Mouse (Mus musculus) layer of hippocampus, adult 9-10 months (tissue): Measurements from ENCODE around the gene Mindy1.

Source experiments
- DNase-seq: peaks from one replicate; pipeline ENCODE4 v3.0.0; 2022; ENCODE audit warnings: low spot score

Mindy1 gene

DNA sequence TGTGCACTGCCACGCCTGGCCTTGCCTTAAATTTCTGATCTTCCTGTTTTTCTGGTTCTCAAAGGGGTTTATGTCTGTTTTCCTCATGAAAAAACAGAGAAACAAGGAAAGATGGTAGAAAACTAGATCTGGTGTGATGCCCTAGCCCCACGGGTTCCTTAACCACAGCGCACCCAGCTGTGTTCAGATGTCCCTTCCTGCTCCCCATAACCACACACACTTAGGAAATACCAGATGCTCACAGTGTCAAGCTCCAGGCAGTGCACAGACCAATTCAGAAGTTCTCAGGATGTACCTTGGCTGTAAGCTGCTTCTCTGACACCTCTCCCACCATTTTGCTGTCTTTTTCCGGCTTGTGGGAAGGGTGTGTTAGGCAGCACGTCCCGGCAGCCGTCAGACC lies 13.2 kb downstream of the Mindy1 start:
- no peak for DNase-seq

DNA sequence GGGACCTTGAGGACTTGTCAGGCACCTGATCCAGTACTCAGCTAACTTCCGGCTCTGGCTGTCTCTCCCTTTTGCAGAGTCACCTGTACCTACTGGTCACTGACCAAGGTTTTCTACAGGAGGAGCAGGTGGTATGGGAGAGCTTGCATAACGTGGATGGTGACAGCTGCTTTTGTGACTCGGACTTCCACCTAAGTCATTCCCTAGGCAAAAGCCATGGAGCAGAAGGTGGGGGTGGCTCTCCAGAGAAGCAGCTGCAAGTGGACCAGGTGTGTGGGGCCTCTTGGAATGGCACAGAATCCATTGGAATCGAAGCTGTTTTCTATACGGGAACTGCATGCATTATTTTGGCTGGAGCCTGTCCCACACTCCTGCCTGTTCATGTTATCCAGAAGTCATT lies 13.6 kb downstream of the Mindy1 start:
- no peak for DNase-seq

DNA sequence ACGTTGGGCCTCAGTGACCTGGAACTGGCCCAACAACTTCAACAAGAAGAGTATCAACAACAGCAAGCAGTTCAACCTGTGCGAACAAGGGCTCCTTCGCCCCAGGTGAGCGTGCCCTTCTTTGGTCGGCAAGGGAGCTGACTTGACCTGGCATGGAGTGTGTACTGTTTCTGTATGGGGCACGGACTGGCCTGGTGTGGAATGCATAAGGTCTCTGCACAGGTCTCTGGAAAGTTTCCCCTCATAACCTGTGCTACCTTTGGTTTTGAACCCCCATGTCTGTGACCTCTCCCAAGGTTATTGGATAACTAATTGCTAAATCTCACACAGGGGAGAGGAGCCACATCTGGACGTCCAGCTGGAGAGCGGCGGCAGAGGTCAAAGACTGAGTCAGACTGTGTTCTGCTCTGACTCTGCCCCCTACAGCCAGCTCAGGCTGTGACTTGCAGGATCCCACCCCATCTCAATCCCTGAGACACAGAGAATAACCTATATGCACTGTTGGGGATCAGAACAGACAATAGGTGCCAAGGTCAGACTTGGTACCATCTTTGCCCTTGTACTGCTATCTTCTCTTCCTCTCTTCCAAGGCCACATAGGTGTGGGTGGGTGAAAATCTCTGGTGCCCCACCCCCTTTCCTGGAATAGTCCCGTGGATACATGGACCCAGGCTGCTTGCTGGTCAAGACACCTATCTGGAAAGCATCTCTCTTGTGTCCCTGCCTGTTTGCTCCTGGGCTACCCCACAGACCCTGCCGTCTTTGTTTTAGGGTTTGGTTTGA lies 14.4 kb downstream of the Mindy1 start:
- no peak for DNase-seq

DNA sequence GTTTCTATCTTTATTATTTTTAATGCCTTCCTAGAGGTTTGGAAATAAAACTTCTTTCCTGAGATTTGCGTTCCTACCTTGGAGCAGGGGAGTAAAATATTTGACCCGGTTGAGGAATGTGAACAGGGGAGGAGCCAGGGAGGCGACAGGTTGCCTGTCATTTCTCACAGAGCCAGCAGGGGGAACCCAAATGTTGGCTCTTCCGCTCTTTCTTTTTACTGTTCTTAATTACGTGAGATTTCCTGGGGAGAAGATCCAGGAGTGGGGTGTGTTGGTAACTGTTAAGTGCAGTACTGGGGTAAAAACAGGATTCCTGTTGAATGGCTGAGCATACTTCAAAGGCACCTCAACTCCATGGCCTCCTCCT lies 14.9 kb downstream of the Mindy1 start:
- DNase-seq, result no peak

DNA sequence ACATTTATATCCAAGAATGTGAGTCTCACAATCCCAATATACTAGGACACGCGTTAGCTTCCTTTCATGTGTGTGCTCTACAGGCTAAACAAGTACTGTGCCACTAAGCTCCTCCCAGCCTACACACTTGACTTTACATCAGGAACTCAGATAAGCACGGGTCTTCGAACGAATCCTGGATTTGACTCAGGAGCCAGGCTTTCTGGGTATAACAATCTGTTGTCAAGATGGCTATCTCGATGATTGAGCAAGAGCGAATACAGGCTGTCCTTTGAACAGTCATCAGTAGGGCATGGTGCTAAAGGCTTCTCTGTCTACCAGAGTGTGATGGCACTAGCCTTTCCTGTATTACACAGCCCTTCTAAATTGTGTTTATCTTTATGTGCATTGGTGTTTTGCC lies 16.9 kb downstream of the Mindy1 start:
- DNase-seq, result no peak

DNA sequence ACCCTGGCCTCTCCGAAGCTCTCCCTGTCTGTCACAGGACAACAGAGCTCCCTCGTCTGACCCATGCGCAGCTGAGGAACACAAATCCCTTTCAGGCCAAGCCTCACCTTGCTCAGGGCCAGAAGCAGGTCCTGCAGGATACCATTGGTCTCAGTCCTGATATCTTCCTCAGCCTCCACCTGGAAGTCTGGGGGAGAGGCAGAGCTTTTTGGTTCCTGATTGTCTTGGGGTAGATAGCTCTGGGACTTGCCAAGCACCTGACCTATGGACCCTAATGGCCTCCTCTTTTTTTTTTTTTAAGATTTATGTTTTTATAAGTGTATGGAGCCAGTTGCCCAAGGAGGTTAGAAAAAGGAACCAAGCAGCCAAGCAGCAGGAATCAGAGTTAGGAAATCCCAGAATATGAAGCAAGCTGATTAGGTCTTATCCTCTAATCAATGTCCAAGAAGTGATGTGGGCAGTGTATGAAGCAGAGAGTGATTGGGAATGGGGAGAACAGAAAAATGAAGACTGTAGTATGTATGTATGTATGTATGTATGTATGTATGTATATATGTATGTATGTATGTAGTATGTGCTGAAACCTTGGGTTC lies 20.2 kb downstream of the Mindy1 start:
- DNase-seq, result no peak

DNA sequence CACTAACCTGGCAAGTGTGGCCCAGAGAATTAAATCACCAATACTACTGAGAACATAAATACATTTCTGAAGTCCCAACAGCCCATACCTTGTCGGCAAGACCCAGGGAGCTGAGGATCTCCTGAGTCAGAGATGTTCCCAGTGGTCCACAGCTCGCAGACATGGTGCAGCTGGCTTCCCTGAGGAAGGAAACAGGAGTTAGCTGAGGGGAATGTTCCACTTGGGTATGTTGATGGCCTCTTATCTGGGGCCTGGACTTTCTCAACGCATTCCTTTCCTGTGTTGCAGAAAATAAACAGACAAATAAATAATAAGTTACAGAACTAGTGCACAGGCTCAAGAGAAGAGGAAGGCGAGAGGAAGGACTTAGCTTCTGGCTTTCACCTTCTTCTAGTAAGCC lies 25.1 kb downstream of the Mindy1 start:
- DNase-seq, result no peak

DNA sequence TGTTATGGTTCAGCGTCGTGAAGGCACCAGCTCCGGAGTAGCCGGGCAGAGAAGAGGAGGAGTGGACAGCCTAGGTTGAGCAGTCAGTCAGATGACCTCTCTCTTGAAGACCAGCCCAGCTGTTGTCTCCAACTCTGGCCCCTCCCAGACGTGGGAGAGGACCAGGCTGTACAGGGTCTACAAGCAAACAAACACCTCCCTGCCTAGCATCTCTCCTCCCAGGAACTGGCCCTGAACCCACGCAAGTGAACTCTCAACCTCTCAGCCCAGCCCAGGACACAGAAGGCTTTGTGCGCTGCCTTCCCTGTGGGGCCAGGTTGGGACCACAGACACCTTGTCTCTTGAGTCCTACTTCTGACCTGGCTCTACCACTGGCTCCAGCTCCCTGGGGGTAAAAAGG lies 26.0 kb downstream of the Mindy1 start, which contains the start of gene Anxa9:
Anxa9 (minus strand) TSS at position 77 of the 400 bp plus-strand sequence.
- DNase-seq, result no peak

DNA sequence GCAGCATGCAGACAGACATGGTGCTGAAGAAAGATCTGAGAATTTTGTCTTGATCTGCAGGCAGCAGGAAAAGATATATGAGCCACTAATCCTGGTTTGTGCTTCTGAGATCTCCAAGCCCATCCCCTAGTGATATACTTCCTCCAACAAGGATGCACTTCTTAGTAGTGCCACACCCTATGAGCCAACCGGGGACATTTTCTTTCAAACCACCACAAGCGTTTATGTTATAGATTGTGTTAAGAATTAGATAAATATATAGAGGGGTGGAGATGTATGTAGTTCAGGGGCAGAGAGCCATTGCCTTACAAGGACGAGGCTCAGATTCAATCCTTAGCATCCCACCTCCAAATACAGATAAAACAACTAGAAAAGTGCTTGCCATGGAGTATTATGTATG lies 29.4 kb downstream of the Mindy1 start:
- no peak for DNase-seq

DNA sequence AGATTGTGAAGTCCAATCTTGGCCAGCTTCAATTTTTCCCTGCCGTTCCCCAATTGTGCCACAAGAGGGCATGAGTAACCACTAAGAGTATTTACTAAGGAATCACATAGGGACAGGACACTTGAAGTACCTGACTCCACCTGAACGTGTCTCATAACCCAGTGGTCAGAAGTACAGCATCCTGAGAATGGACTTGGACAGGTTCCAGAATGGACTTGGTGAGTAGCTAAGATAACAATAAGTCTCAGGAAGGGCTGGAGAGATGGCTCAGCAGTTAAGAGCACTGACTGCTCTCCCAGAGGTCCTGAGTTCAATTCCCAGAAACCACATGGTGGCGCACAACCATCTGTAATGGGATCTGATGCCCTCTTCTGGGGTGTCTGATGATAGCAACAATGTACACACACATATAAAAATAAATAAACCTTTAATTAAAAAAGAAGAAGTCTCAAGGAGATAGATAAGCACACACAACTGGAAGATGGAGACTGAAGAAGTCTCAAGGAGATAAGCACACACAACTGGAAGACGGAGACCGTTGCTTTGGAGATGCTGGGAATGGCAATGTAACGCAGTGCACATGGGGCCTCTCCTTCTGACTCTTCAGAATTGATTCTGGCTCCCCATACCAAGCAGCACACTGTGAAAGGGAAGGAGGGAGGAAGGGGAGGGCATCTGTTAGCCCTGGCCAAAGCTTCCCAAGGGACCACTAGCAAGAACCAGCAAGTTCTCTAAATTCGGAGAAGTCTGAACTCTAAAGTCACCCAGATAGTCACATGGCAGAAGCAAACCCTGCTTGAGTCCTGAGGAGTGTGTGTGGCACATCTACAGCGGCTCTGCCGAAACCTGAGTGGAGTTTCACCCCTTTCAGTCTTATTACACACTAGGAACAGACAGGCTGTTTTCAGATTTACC lies 30.1 kb downstream of the Mindy1 start:
- DNase-seq, result peak; percentile 90

DNA sequence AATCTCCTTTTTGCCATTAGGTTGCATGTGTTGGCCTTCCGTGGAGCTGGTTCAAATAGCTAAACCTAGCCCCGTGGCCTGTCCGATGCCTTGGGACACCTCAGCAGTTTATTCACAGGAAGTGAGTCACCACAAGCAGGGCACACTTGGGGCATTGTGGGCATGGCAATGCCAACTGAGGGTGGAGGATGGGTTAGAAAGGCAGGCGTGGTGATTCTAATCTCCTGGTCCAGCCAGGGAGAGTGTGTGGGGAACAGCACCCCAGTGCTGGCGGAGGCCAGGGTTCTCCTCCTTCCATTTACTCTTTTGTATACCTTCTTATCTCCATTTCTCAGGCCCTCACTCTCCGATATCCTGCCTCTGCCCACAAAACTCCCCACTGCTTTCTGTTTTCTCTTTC lies 31.5 kb downstream of the Mindy1 start:
- DNase-seq, result no peak

DNA sequence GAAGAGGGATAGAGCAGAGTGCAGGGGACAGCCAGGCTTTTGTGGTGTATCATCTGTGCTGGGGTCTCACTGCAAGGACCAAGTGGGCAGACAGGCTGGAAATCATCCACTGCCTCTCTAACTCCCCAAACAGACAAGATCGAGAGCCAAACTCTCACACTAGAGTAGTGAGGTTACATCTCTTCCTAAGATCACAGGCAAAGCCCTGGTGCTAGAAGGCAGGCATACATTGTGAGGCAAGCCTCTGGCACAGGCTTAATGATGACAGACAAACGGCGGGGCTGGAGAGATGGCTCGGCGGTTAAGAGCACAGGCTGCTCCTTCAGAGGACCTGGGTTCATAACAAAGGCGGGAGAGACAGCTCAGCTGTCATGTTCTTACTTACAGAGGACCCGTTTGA lies 32.3 kb downstream of the Mindy1 start:
- DNase-seq, result no peak

DNA sequence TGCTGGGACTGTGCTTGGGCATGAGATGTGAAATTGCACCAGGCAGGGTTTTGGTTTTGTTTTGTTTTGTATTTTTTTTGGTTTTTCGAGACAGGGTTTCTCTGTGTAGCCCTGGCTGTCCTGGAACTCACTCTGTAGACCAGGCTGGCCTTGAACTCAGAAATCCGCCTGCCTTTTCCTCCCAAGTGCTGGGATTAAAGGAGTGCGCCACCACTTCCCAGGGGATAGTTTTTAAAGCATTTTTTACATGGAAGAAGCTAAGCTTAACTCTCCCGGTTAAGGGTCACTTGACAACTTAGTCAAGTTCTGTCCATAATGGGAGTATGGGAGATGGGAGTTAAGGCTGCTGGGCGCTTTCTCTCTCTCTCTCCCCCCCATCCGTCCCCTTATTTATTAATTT lies 32.9 kb downstream of the Mindy1 start:
- no peak for DNase-seq

DNA sequence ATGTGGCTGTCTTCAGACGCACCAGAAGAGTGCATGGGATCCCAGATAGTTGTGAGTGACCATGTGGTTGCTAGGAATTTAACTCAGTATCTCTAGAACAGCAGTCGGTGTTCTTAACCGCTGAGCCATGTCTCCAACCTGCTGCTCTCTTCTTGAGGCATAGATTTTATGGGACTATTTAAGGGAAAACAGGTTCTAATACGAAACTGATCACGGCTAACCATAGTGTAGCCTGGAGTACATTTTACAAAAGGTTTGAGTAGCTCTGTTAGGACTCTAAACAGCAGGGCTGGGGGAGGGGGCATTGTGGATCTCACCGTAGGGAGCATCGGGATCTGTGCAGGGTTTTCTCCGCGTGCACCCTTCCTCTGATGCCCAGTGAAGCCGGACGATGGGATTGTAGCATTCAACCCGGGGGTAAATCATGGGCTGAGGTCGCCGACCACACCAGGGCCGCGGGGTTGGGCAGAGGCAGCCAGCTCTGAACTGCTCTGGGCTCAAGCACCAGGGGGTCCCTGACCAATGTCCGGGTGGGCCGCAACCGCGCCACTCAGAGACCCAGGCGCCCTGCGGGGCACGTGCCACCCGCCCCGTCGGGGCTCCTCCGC lies 33.4 kb downstream of the Mindy1 start, which contains the start of gene Cers2:
Cers2 (plus strand) TSS at position 306 of the 608 bp plus-strand sequence.
- no peak for DNase-seq

DNA sequence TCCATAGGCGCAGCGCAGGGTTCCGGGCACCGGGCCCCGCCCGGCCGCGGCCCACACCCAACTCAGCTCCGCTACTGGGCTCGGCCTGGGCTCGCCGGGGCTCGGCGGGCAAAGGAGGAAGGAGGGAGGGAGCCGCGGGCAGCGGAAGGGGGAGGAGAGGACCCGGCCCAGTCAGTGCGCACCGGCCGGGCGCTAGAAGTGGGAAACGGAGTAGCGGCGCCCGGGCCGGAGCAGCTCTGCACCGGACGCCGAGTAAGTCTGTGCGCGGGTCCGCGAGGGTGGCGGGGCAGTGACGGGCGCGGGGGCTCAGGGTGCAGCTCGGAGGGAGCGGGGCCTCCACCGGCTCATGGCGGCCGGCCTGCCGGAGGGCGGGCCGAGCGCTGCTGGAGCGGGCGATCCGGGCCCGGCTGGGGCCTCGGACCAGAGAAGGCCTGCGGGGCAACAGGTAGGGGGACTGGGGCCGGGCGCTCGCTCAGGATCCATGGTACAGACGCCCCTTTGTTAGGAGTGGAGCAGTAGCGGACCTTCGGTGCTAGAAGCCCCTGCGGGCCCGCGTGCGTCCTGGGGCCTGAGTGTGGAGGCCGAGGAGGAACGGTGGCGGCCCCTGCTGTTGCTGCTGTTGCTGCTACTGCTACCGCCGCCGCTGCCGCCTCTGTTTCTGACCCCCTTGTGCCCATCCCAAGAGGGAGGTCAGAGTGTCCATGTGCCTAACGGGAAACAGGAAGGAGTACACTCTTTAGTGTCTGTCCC lies 34.1 kb downstream of the Mindy1 start:
- no peak for DNase-seq

DNA sequence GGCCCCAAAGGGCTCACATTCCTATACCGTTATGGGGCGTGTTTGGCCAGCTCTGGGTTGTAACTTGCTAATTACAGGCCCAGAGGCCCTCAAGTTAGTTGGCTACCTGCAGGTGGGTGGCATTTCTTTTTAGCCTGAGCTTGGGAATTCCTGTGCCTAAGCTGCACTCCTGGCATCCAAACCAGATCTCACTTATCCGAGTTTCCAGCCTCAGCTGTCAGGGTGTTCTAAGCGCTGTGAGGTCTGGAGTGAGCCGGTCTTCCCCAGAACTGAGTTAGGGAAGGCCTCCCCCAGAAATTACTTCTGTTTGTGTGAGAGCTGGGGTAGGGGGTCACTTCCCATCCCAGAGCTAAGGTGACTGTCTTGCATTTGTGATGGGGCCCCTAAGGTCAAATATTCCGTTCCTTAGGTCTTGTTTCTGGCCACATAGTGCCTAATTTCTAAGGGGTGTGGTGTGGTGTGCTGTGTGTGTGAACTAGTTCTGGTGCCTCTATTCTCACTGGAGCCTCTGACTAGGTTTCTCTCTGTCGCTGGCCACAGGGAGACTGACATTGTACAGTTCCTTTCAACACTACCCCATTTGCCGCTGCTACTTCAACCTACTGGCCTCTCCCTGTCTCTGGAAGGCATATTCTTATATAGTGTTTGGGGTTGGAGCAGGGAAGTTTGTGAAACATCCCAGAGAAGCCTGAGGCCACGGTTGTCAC lies 34.9 kb downstream of the Mindy1 start:
- DNase-seq, result no peak

DNA sequence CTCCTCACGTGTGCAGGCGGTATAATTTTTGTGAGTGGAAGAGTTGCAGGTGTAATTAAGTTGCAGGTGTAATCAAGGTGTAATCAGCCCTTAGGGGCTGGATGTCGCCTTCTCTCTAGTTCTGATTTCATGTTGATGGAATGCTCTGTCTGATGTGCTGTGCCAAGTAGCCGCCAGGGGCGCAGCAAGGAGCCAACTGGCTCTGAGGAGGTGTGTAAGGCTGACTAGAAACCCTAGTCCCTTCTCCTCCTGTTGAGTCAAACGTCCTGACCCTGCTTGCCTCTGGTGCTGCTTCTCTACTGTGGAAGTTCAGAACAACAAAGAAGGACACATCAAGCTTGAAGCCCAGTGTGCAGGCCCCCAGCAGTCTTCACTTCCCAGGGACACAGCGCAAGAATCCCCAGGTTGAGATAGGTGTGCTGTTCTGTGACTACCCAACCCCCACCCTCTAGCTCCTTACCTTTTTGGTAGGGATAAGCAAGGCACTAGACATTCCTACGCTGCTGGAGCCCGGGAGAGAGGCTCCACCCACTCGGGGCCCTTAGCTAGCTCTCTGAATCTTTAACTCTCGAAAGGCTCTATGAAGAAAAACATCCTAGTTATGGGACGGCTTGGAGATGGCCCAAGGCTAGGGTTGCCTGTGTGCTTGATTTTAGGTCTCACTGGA lies 36.4 kb downstream of the Mindy1 start:
- no peak for DNase-seq

DNA sequence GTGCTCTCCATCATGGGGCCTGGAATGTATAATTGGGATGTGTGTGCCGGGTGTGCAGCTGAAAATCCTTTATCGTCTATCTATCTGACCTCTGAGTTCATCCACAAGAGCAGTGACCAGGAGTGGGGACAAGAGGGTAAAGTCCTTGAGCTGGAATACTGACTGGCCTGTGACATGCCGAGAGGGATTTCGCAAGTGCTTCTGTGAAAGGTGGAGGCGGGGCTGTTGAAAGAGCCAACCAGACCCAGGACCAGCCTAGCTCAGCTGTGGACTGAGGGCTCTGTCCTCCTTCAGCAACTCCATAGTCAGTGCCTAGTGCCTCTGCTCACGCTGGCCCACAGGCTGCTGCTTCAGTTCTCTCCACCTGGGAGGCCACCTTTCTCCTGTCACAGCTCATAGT lies 37.4 kb downstream of the Mindy1 start:
- no peak for DNase-seq

DNA sequence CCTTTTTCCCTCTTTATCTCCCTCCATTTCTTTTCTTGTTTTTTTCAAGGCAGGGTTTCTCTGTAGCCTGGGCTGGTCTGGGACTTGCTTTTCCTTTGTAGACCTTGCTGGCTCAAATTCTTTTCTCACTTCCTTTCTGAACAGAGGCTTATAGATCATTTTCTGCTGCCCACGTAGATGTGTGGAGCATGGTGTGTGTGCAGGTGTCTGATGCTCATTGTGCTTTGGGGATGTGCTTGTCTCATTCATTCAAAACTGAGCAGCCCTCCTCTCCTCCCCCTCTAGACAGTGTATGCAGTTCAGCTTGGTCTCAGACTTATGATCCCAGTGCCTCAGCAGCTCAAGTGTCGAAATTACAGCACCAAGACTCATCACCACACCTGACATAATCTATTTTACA lies 38.0 kb downstream of the Mindy1 start:
- no peak for DNase-seq
